Mouse (Mus musculus) forebrain, embryonic 11.5 days (tissue): ENCODE data around the gene Pik3ip1. TPM values are rescaled to one million over a fixed set of nuclear protein-coding genes. Genes with fewer than 3 reads are reported as not detected.
A peak's percentile ranks its signal among the peaks of the same experiment; 100 is the strongest.

Experiments
- ATAC-seq: fragments of 200-750 bp; cut with Nextera tagmentation; replicated peaks from 2 replicates; pipeline ENCODE4 v1.8.0; 2017; ENCODE audit warnings: moderate TSS enrichment; ENCODE audit not compliant: low FRiP score
- DNase-seq: peaks from one replicate; pipeline ENCODE4 v3.0.0-alpha.2; 2017; ENCODE audit warnings: low spot score
- H3K27ac ChIP-seq: fragments of 300-500 bp; sonication (generic); 2 replicates; pipeline ENCODE4 v1.5.1; 2014; ENCODE audit warnings: low read depth, low read length
- H3K27me3 ChIP-seq: fragments of 300-500 bp; sonication (generic); 2 replicates; pipeline ENCODE4 v1.6.1; 2014; ENCODE audit warnings: mild to moderate bottlenecking, low read length, mixed read lengths; ENCODE audit not compliant: control insufficient read depth, insufficient read depth
- H3K36me3 ChIP-seq: fragments of 300-500 bp; sonication (generic); 2 replicates; pipeline ENCODE4 v1.6.1; 2014; ENCODE audit warnings: mild to moderate bottlenecking, low read length, moderate library complexity, mixed read lengths; ENCODE audit not compliant: control insufficient read depth, insufficient read depth
- H3K4me1 ChIP-seq: fragments of 300-500 bp; sonication (generic); replicated peaks from 2 replicates; pipeline ENCODE4 v1.6.1; 2014; ENCODE audit warnings: low read length, mixed read lengths; ENCODE audit not compliant: control insufficient read depth, insufficient read depth
- H3K4me2 ChIP-seq: fragments of 300-500 bp; sonication (generic); 2 replicates; pipeline ENCODE4 v1.6.1; 2014; ENCODE audit warnings: low read depth, mild to moderate bottlenecking, low read length, moderate library complexity, mixed read lengths; ENCODE audit not compliant: severe bottlenecking
- H3K4me3 ChIP-seq: fragments of 300-500 bp; sonication (generic); 2 replicates; pipeline ENCODE4 v1.5.1; 2014; ENCODE audit warnings: low read depth, low read length
- H3K9ac ChIP-seq: fragments of 300-500 bp; sonication (generic); 2 replicates; pipeline ENCODE4 v1.6.1; 2014; ENCODE audit warnings: low read length
- H3K9me3 ChIP-seq: fragments of 300-500 bp; sonication (generic); 2 replicates; pipeline ENCODE4 v1.6.1; 2016; ENCODE audit warnings: low read length, mixed read lengths; ENCODE audit not compliant: control insufficient read depth
- WGBS: fragments of 180-500 bp; shearing (Covaris S2); extraction: QIAGEN DNeasy Blood & Tissue Kit; methylation state at CpG from one replicate; pipeline ENCODE4 v1.1.7; 2014; 5-methylcytosine and 5-hydroxymethylcytosine counted together
- polyA plus RNA-seq: library from polyadenylated mRNA; unstranded; fragments of >200 nt; fragmentation: Nextera tagmentation; extraction: Ambion mirVana; gene quantifications from 2 replicates; pipeline ENCODE4 v1.2.1, GENCODE M21; 2014

Gene Pik3ip1
- polyA plus RNA-seq, 1 experiment from 2014 or later: 9.7 TPM

DNA sequence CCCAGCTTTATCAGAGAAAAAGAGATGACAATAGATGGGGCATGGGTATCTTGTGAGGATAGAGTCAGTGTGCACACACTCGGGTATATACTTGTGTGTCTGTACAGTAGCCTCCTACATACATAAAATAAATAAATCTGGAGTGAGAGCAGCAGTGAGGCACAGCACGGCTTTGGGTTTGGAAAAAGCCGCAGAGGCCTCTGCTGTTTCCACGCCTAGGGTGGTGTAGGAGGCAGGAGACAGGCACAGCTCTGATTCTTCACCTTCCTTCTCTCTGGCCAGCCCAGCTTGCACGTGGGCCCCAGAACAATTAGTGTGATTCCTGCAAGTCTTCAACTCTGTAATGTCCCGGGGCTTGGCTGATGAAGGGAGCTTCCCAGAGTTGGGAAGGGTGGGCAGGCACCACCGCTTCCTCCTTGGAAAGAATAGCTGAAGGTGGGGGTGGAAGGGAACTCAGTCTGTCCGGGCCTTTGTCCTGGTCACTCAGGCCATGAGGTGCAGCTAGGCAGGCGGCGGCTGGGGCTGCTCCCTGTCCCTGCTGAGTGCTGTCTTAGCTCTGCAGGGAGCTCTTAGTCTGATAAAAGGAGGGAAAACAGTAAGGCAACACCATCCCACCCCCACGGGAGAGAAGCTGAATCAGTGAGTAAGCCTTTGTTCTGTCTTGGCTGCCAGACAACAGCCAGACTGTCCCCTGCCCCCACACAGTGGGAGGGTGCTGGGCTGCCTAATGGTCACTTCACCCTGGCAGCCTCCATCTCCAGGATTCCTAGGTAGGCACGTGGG, 7.2 kb downstream of the Pik3ip1 start:
- DNase-seq: peak; percentile 67
- Histone ChIP-seq H3K4me1 (peaks cover 11% of the 10 kb centered on the region), H3K9me3 (no peaks in the 10 kb centered on the region), H3K36me3 (no peaks in the 10 kb centered on the region), H3K4me2 (peak overlapping the region; percentile 31; the same call in 1 of the 2 replicates), H3K27me3 (no peaks in the 10 kb centered on the region), H3K9ac (peak overlapping the region; percentile 55), H3K27ac (peak overlapping the region; percentile 62), H3K4me3 (no peak overlapping the region)
- WGBS: 5% methylated on average over 12 of the region's 12 CpGs
- ATAC-seq: peak; percentile 77

DNA sequence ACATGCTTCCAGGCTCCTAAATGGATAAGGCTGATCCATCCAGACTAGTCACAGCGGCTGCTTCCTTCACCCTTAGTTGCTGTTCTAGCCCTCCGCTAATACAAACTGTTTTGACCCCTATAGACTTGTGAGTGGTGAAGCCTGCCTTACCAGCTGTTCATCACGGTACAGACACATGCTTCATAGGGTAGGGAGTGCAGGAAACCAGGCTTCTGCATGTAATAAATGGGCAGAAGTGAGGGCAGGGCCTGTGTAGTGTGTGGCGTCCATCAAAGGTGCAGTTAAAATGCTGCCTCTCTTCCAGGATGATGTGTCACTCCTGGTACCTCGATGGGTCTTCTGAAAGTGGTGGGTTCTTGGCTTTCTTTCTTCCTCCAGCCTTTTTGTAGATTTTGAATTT, 7.8 kb downstream of the Pik3ip1 start:
- WGBS: 52% methylated on average over 5 of the region's 5 CpGs
- no peaks in the 10 kb centered on the region for H3K27me3 ChIP-seq
- H3K4me2 ChIP-seq: no peak overlapping the region
- H3K36me3 ChIP-seq: no peaks in the 10 kb centered on the region
- peak overlapping the region; percentile 55; the same call in 1 of the 2 replicates for H3K9ac ChIP-seq
- peaks cover 8% of the 10 kb centered on the region for H3K4me1 ChIP-seq
- peak; percentile 39 for ATAC-seq
- H3K9me3 ChIP-seq: no peaks in the 10 kb centered on the region
- 0 out of 2 replicates have a peak overlapping the region, but pooled peaks have one; percentile 62 for H3K27ac ChIP-seq
- no peak for DNase-seq
- no peak overlapping the region for H3K4me3 ChIP-seq

- Histone ChIP-seq H3K27me3 (no peaks in the 10 kb centered on the region), H3K36me3 (peaks cover 3% of the 10 kb centered on the region; the same call in 1 of the 2 replicates), H3K9me3 (no peaks in the 10 kb centered on the region), H3K4me2 (no peak overlapping the region), H3K9ac (no peak overlapping the region), H3K27ac (no peak overlapping the region), H3K4me1 (peaks cover 8% of the 10 kb centered on the region), H3K4me3 (no peak overlapping the region)
- no peak for ATAC-seq
- WGBS: 82% methylated on average over 5 of the region's 5 CpGs
- DNase-seq: no peak
Measured at GRCm38 (mm10) chr11:3341476-3341875, 11.3 kb downstream of the Pik3ip1 start.

GRCm38 (mm10) chr11:3344916-3345315, 14.7 kb downstream of the Pik3ip1 start:
- Histone ChIP-seq H3K4me2 (no peak overlapping the region), H3K27me3 (no peaks in the 10 kb centered on the region), H3K4me1 (no peaks in the 10 kb centered on the region; the same call in 1 of the 2 replicates), H3K36me3 (peaks cover 3% of the 10 kb centered on the region; the same call in 1 of the 2 replicates), H3K9me3 (no peaks in the 10 kb centered on the region), H3K4me3 (no peak overlapping the region), H3K9ac (no peak overlapping the region), H3K27ac (no peak overlapping the region)
- no peak for ATAC-seq
- no peak for DNase-seq
- 86% methylated on average over 3 of the region's 3 CpGs for WGBS

DNA sequence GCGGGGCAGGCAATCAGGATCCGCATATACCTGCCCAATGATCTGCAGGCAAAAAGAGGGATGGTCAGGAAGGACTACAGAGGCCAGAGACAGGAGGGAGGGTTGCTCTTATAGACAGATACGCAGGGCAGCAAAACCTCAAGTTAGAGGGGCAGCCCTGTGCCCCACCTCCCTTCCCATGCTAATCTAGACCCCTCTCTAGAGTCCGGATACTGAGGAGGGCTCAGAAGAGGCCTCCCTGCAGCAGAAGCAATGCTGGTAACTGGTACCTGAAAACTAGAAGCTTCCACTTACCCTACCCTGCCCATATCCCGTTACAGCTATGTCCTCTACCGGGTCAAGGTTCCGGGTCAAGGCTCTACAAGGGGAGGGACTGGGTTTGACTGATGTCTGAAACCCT, 16.1 kb downstream of the Pik3ip1 start:
- H3K4me3 ChIP-seq: no peak overlapping the region
- WGBS: 91% methylated on average over 7 of the region's 7 CpGs
- no peak overlapping the region for H3K9ac ChIP-seq

GRCm38 (mm10) chr11:3347091-3347834, 17.1 kb downstream of the Pik3ip1 start:
- 61% methylated on average over 12 of the region's 12 CpGs for WGBS
- Histone ChIP-seq H3K36me3 (peaks cover 6% of the 10 kb centered on the region; the same call in 1 of the 2 replicates), H3K4me1 (no peaks in the 10 kb centered on the region; the same call in 1 of the 2 replicates), H3K9me3 (no peaks in the 10 kb centered on the region), H3K4me2 (no peak overlapping the region), H3K4me3 (no peak overlapping the region), H3K9ac (no peak overlapping the region), H3K27me3 (no peaks in the 10 kb centered on the region), H3K27ac (no peak overlapping the region)
- ATAC-seq (peak; percentile 78), DNase-seq (peak; percentile 91)

More for the DNA sequence above, 16.1 kb downstream of the Pik3ip1 start:
- H3K4me2 ChIP-seq: no peak overlapping the region
- DNase-seq (no peak), ATAC-seq (no peak)
- no peaks in the 10 kb centered on the region for H3K9me3 ChIP-seq
- H3K27me3 ChIP-seq: no peaks in the 10 kb centered on the region
- no peak overlapping the region for H3K27ac ChIP-seq
- peaks cover 6% of the 10 kb centered on the region; the same call in 1 of the 2 replicates for H3K36me3 ChIP-seq
- H3K4me1 ChIP-seq: no peaks in the 10 kb centered on the region; the same call in 1 of the 2 replicates

DNA sequence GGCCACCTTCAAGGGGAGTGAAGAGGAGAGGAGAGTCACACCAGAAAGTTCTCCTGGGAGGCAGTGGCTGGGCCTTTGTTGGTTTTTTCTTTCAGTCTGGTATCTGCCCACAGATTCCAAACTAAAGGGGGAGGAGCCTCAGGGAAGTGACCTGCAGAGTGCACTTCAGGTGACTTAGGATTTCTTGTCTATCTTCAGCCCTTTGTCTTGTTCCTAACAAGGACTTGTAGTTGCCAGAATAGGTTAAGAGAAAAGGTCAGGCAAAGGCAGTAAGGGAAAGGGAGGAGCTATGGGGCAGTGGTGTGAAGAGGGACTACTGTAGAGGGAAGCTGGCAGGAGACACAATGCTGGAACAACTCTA, 17.6 kb downstream of the Pik3ip1 start:
- Histone ChIP-seq H3K4me3 (no peak overlapping the region), H3K4me2 (no peak overlapping the region), H3K9ac (no peak overlapping the region), H3K27me3 (no peaks in the 10 kb centered on the region), H3K9me3 (no peaks in the 10 kb centered on the region), H3K4me1 (no peaks in the 10 kb centered on the region; the same call in 1 of the 2 replicates), H3K36me3 (peaks cover 6% of the 10 kb centered on the region; the same call in 1 of the 2 replicates), H3K27ac (no peak overlapping the region)
- no peak for ATAC-seq
- no peak for DNase-seq

DNA sequence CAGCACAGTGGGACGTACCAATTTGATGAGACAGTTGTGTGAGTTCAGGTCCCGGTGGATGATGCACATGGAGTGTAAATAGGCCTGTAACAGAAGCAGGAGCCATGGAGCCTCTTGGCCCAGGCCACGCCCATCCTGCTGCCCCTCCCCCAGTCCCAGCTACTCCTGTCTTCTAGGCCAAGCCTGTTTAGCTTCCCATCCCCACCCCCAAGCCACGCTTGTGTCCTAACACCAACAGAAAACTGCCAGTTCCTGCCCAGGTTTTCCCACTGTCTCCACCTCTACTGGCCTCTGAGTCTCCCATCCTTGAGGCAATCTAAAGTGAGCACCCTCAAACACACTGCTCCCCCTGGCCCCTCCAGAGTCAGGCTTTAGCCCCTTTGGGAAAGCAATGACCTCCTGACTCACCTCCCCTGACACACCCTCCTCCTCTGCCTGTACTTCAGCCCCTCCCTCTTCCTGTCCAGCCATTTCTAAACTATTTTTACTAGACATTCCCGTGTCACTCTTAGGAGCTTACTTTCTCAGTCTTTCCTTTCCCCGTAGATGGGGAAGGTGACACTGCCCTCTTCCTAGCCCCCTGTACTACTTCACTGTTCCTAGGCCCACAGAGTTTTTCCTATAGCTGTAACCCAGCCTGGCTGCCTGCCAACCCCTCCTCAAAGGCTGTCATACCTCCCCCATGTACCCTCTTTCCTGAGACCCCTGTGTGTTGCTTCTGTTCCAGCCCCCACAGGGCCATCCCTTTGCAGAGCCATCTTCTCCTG, 18.6 kb downstream of the Pik3ip1 start:
- ATAC-seq (no peak), DNase-seq (peak; percentile 69)
- H3K9me3 ChIP-seq: no peaks in the 10 kb centered on the region
- H3K4me1 ChIP-seq: no peaks in the 10 kb centered on the region; the same call in 1 of the 2 replicates
- H3K36me3 ChIP-seq: peaks cover 6% of the 10 kb centered on the region; the same call in 1 of the 2 replicates
- no peak overlapping the region for H3K4me2 ChIP-seq
- no peak overlapping the region for H3K27ac ChIP-seq
- WGBS: 46% methylated on average over 6 of the region's 6 CpGs
- 0 out of 2 replicates have a peak overlapping the region, but pooled peaks have one; percentile 6 for H3K9ac ChIP-seq
- H3K4me3 ChIP-seq: no peak overlapping the region
- no peaks in the 10 kb centered on the region for H3K27me3 ChIP-seq
